Mouse (Mus musculus) cerebellum, adult 2 months (tissue): ENCODE results near the gene Qdpr.

Source experiments
- CTCF ChIP-seq: fragments of 200-500 bp; IDR thresholded peaks from 2 replicates; pipeline ENCODE4 v1.5.1; 2011; ENCODE audit warnings: low read depth, mild to moderate bottlenecking, control low read depth, low read length, moderate library complexity, borderline replicate concordance; ENCODE audit not compliant: insufficient read depth
- POLR2A ChIP-seq: fragments of 200-500 bp; IDR thresholded peaks from 2 replicates; pipeline ENCODE4 v1.6.1; 2011; ENCODE audit warnings: low read length, control low read depth, borderline replicate concordance; ENCODE audit not compliant: insufficient read depth

DNA sequence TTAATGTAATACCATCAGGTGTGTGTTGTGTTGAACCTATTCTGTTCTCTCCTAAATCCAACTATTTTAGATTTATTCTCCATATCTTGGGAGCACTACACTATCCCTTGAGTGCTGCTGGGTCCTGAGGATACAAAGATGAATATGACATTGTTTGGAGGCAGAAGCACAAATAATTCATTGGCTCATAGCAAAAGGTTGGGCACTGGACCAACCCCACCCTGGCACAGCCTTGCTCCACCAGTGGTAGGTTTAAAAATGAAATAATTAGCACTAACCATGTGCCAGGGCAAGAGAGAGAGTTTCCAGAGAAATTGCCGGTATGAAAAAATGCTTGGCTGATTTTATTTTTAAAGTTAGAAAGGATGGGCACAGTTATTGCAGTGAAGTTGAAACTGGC, 23.5 kb upstream of the Qdpr start:
- TF ChIP-seq POLR2A (no peak), CTCF (no peak)
